Mouse (Mus musculus): Measurements from ENCODE around the gene Syde1.

Gene Syde1

DNA sequence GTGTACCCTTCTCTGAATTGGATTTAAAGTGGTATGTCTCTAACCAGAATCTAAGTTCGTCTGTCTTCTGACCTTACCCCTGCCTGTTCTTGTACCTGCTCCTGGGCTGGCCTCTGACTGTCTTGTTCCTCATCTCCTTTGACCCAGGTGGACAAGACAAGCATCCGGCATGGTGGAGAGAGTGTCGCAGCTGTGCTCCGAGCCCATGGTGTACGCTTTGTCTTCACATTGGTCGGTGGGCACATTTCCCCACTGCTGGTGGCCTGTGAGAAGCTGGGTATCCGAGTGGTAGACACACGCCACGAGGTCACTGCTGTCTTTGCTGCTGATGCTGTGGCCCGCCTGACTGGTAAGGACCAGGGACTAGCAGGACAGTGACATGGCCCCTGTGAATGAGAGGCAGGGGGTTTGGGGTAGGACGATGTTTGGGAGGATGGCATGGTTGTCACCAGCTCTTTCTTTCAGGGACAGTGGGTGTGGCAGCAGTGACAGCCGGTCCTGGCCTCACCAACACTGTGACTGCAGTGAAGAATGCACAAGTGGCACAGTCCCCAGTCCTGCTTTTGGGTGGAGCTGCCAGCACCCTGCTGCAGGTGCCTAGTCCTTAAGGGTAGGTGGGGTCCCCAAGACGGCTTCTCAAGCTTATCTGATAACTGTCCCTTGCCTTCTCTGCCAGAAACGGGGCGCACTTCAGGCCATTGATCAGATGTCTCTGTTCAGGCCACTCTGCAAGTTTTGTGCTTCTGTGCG, 15.2 kb downstream of the Syde1 start:
- in situ Hi-C loops (cut with MboI; ENCODE audit: low sequenced_read_pairs): no loop called here

DNA sequence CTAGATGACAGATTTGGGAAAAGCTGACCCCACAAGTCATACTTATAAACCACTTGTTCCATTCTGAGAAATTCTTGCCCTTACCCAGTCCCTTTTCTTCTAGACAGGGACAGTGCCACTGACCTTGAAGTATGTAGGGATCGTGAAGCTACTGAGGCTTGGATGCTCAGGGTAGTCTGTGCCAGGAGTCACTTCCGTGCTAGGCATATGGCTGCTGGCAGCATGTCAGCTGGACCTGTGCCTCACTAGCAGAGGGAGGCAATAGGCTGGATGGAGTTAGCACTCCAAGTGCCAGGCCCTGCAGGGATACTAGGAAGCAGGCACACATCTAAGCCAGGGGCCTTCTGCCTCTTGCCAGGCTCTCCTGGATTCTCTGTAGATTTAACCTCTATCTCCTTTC, 16.1 kb downstream of the Syde1 start:
- in situ Hi-C loops (cut with MboI; ENCODE audit: low sequenced_read_pairs): no loop called here

DNA sequence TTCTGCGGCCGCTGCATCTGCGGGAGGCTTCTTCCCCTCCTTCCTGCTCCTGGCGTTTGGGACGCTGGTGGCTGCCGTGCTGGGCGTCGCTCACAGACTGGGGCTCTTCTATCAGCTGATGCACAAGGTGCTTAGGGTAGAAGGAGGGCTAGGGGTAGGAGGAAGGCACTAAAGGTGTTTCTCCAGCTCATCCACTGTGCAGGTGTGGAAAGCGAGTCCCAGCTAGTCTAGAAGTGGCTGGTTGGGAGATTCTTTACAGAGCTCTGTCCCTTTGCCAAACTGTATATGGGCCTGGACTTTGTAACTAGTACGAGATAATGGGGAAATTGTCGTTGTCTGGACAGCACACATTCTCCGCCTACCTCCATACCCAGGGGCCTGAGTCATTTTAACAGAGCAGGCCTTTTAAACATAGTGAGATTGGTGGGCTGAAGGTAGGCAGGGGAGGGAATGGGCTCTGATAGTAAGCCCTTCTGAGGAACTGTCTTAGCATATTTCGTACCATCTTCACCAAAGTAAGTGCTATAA, 16.6 kb downstream of the Syde1 start:
- in situ Hi-C loops (cut with MboI; ENCODE audit: low sequenced_read_pairs): no loop called here

GRCm38 (mm10) chr10:78574250-78575104, 17.3 kb downstream of the Syde1 start, which contains the start of gene Ilvbl:
Gene Ilvbl (plus strand): TSS chr10:78574346.
- in situ Hi-C loops (cut with MboI; ENCODE audit: low sequenced_read_pairs): no loop called here

DNA sequence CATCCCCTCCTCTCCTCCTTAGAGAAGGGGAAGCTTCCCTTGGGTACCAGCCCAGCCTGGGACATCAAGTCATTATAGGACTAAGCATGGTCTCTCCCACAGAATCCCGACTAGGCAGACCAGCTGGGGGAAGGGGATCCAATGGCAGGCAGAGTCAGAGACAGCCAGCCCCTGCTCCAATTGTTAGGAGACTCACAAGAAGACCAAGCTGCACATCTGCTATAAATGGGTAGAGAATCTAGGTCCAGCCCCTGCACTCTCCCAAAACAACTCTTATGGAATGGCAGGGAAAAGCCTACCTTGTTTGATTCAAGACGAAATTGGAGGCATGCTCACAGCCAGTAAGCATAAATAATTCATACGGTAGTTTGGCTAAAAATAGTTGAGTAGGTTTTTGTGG, 18.5 kb downstream of the Syde1 start:
- in situ Hi-C loops (cut with MboI; ENCODE audit: low sequenced_read_pairs): no loop called here

GRCm38 (mm10) chr10:78570897-78571296, 20.9 kb downstream of the Syde1 start:
- in situ Hi-C loops (cut with MboI; ENCODE audit: low sequenced_read_pairs): no loop called here

DNA sequence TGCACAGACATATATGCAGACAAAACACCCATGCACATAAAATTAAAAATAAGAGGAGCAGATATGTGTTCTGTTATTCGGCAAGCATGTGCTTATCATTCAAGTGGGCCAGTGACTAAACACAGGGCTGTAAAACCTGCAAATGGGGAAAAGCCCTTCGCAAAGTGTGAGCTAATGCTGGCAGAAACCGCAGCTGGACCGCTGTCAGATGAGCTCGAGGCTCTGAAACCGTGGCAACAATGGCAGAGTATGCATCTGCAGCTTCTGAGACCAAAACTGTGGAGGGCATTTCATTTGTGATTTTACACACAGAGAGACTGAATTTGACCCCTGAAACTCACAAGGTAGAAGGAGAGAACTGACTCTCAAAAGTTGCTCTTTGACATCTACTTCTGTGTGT, 21.3 kb downstream of the Syde1 start:
- in situ Hi-C loops (cut with MboI; ENCODE audit: low sequenced_read_pairs): no loop called here

DNA sequence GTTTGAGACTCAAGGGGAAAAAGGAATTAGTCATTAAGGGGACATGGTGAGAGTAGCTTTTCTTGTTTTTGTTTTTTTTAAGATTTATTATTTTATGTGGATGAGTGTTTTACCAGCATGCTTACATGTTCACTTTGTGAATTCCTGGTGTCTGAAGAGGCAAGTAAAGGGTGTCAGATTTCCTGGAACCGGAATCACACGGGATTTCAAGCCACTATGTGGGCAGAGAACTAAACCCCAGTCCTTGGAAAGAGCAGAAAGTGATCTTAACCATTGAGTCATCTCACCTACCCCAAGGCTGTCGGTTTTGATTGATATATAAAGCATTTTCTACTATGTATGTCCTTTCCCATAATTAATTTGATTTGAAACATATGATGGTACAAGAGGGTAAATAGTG, 22.1 kb downstream of the Syde1 start:
- in situ Hi-C loops (cut with MboI; ENCODE audit: low sequenced_read_pairs): no loop called here

DNA sequence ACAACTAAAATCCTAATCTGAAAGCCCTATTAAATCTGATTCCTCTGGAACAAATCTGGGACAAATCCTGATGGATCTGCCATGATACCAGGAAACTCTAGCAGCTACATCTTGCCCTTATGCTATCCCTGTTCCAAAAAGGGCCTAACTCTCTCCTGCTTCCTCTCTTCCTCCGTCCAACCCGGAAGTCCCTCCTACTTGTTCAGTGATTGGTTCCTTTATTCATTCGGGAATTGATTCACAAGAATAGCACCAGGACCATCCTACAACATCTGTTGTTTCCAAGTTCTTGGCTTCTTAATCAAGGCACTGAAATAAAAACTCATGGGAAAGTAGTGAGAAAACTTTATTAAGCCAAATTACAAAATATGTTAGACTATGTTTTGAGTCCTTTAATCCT, 22.6 kb downstream of the Syde1 start:
- in situ Hi-C loops (cut with MboI; ENCODE audit: low sequenced_read_pairs): no loop called here

DNA sequence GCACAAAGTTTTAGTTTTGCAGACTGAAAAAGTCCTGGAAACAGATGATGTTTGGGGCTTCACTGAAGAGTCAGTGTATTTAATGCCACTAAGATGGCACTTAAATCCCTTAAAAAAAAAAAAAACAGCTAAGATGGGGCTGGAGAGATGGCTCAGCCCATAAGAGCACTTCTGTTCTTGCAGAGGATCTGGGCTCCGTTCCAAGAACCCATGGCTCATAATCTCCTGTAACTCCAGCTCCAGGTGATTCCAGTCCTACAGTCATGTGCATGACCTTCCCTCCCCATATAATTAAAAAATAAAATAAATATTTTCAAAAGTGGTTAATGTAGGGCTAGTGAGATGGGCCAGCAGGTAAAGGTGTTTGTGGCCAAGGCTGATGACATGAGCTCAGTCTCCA, 26.7 kb downstream of the Syde1 start:
- in situ Hi-C loops (cut with MboI; ENCODE audit: low sequenced_read_pairs): no loop called here

GRCm38 (mm10) chr10:78540943-78541342, 50.8 kb downstream of the Syde1 start:
- in situ Hi-C loops (cut with MboI; ENCODE audit: low sequenced_read_pairs): no loop called here
